Mouse (Mus musculus): ENCODE results near the gene Txnrd2.

Gene Txnrd2

DNA sequence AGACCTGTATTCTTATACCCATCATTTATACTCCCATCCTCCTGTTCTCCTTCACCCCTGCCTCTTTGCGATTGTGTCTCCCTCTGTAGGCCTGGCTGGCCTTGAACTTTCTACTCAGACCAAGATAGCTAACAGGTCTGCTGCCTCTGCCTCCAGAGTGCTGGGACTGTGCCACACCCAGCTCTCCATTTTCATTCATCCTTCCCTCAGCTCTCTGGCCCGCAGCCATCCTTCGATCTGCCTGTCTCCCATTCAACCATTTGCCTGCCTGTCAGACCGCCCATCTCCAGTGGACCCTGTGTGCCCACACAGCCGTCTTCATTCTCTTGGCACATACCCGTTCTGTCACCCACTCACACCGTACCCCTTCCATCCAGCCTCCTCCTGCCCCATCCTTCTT lies 42.0 kb upstream of the Txnrd2 start:
- H3K4me3 ChIP-seq (replicated peaks; ENCODE audit: low read length), result peak overlapping the region; percentile 17; the same call in 1 of the 2 replicates
- no peaks in the 10 kb centered on the region for H3K9me3 ChIP-seq (ENCODE audit: low read length)
- no peaks in the 10 kb centered on the region for H3K27me3 ChIP-seq (ENCODE audit: insufficient read depth, low read length)
- H3K4me1 ChIP-seq (replicated peaks; ENCODE audit: low read depth, low read length), result peaks cover 91% of the 10 kb centered on the region
- TF ChIP-seq NANOG (IDR thresholded peaks at IDR 0.05; ENCODE audit: borderline replicate concordance, low read length), result no peak
- no peak for TF ChIP-seq POU5F1 (IDR thresholded peaks at IDR 0.05; ENCODE audit: borderline replicate concordance, low read length)
- TF ChIP-seq CTCF (conservative IDR thresholded peaks at IDR 0.05; ENCODE audit: low read length), result no peak
- H3K36me3 ChIP-seq (ENCODE audit: insufficient read depth, low read length), result no peaks in the 10 kb centered on the region

DNA sequence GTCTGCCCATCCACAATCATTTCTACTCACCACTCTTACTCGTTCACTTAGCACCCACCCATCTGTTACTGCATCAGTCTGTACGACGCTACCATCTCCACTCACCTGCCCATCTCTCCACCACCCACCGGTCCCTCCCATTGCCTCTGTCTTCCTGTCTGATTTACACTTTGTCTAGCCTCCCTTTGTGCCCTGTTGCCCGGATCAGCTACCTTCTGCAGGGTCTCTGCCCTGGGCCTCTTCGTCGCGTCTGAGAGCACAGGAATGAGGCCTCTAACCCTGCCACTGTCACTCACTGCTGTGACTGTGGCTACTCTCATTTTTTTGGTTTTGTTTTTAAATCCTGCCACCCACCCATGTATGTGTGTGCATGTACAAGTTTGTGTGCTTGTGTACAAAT lies 41.5 kb upstream of the Txnrd2 start:
- Histone ChIP-seq H3K4me3 (replicated peaks; ENCODE audit: low read length) (0 out of 2 replicates have a peak overlapping the region, but pooled peaks have one; percentile 17), H3K4me1 (replicated peaks; ENCODE audit: low read depth, low read length) (peaks cover 96% of the 10 kb centered on the region), H3K27me3 (ENCODE audit: insufficient read depth, low read length) (no peaks in the 10 kb centered on the region), H3K36me3 (ENCODE audit: insufficient read depth, low read length) (no peaks in the 10 kb centered on the region), H3K9me3 (ENCODE audit: low read length) (no peaks in the 10 kb centered on the region)
- no peak for TF ChIP-seq POU5F1 (IDR thresholded peaks at IDR 0.05; ENCODE audit: borderline replicate concordance, low read length)
- no peak for TF ChIP-seq NANOG (IDR thresholded peaks at IDR 0.05; ENCODE audit: borderline replicate concordance, low read length)
- TF ChIP-seq CTCF (conservative IDR thresholded peaks at IDR 0.05; ENCODE audit: low read length), result no peak

DNA sequence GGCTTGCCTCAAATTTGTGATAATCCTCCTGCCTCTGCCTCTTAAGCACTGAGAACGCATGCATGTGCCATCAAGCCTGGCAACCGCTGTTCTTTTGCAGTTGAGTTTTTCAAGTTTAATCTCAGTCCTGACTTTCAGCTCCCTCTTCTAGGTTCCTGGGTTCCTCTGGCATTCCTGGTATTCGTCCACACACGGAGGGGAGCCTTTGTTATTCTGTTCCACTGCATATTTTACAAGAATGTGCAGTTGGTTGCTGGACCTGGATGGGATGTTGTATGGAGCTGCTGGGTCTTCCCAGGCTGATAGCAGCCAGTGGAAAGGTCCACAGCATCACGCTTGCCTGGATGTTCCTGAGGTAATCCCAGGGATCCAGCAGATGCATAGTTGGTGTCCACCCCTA lies 40.8 kb upstream of the Txnrd2 start:
- peaks cover 99% of the 10 kb centered on the region for H3K4me1 ChIP-seq (replicated peaks; ENCODE audit: low read depth, low read length)
- no peaks in the 10 kb centered on the region; the same call in 1 of the 2 replicates for H3K27me3 ChIP-seq (ENCODE audit: insufficient read depth, low read length)
- no peak for TF ChIP-seq POU5F1 (IDR thresholded peaks at IDR 0.05; ENCODE audit: borderline replicate concordance, low read length)
- TF ChIP-seq CTCF (conservative IDR thresholded peaks at IDR 0.05; ENCODE audit: low read length), result no peak
- no peak for TF ChIP-seq NANOG (IDR thresholded peaks at IDR 0.05; ENCODE audit: borderline replicate concordance, low read length)
- H3K9me3 ChIP-seq (ENCODE audit: low read length), result no peaks in the 10 kb centered on the region
- no peak overlapping the region for H3K4me3 ChIP-seq (replicated peaks; ENCODE audit: low read length)
- no peaks in the 10 kb centered on the region for H3K36me3 ChIP-seq (ENCODE audit: insufficient read depth, low read length)

DNA sequence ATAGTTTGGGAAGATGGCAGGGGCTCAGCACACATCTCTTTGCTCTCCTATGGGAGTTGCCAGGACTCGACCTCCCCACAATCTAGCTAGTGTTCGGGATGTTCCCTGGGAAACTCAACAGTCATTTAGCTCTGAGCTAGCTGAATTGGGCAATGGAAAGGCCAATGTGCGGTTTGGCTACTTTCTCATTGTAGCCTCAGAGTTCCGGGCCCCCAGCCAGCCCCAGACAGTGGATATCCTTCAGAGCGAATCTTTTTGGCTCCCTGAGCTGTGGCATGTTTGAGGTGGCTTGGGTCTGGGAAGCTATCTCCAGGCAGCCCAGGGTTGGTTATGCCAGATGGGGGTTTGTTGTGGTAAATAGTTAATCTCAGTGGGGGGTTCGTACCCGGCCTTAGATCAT lies 39.7 kb upstream of the Txnrd2 start:
- no peaks in the 10 kb centered on the region for H3K36me3 ChIP-seq (ENCODE audit: insufficient read depth, low read length)
- H3K27me3 ChIP-seq (ENCODE audit: insufficient read depth, low read length), result no peaks in the 10 kb centered on the region; the same call in 1 of the 2 replicates
- no peak for TF ChIP-seq POU5F1 (IDR thresholded peaks at IDR 0.05; ENCODE audit: borderline replicate concordance, low read length)
- TF ChIP-seq NANOG (IDR thresholded peaks at IDR 0.05; ENCODE audit: borderline replicate concordance, low read length), result no peak
- no peak for TF ChIP-seq CTCF (conservative IDR thresholded peaks at IDR 0.05; ENCODE audit: low read length)
- no peaks in the 10 kb centered on the region for H3K9me3 ChIP-seq (ENCODE audit: low read length)
- H3K4me1 ChIP-seq (replicated peaks; ENCODE audit: low read depth, low read length), result peaks cover 99% of the 10 kb centered on the region
- H3K4me3 ChIP-seq (replicated peaks; ENCODE audit: low read length), result no peak overlapping the region

DNA sequence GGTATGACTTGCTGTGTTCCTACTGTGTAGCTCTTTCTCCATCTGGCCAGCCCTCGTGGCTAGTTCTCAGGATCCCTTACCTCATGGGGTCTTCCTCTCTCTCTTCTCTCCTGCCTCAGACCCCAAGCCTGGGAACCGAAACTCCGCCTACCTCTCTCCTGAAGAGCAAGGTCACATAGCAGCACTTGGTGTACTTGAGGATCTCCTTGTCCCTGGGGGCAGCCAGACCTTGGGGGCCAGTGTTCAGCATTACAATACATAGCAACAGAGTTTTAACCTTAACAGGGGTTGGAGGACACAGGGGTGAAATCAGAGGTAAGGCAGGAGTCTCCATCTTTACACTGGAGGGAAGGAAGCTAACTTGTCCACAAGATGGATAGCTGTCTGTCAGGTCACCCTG lies 39.2 kb upstream of the Txnrd2 start:
- H3K36me3 ChIP-seq (ENCODE audit: insufficient read depth, low read length), result no peaks in the 10 kb centered on the region
- 0 out of 2 replicates have a peak overlapping the region, but pooled peaks have one; percentile 1 for H3K4me3 ChIP-seq (replicated peaks; ENCODE audit: low read length)
- peaks cover 99% of the 10 kb centered on the region for H3K4me1 ChIP-seq (replicated peaks; ENCODE audit: low read depth, low read length)
- H3K27me3 ChIP-seq (ENCODE audit: insufficient read depth, low read length), result no peaks in the 10 kb centered on the region; the same call in 1 of the 2 replicates
- TF ChIP-seq POU5F1 (IDR thresholded peaks at IDR 0.05; ENCODE audit: borderline replicate concordance, low read length) (peak; percentile 57; the same call in 1 of the 2 replicates), CTCF (conservative IDR thresholded peaks at IDR 0.05; ENCODE audit: low read length) (no peak), NANOG (IDR thresholded peaks at IDR 0.05; ENCODE audit: borderline replicate concordance, low read length) (peak; percentile 21; the same call in 1 of the 2 replicates)
- H3K9me3 ChIP-seq (ENCODE audit: low read length), result no peaks in the 10 kb centered on the region

DNA sequence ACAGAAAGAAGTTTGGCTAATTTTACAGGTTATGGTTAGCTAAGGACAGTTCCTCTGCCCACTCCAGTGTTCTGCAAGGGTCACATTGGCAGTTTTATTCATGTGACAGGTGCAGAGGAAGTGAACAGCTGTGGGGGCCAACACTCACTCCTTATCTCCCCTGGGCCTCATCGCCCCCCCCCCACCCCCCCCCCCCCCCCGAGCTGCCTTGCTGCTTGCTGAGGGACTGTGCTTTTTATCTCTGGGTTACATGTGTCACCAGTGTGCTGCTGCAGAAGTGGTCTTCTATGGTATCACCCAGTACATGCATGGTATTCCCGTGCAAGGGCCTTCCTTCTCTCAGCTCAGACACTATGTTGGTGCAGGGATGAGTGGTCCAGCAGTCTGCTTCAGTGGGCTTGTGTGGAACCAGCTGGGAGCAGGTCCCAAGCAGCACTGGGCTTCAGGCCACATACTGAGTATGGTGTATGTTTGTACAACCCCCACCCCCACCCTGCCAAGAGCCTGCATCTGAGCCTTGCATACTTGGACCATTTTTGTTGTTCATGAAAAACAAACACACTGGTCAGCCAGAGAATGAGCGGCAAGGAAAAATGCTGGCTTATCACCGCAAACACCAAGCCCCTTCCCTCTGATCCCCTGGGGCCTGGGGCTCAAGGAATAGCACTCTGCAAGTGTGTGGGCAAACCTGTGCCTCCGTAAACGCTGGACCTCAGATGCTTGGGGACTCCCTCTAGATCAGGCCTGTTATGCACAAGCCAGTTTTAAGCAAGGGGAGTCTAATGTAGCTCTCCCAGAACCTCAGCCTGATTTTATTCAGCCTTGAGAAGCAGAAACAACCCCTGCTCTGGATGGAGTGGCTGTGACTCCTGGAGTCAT lies 38.2 kb upstream of the Txnrd2 start:
- Histone ChIP-seq H3K9me3 (ENCODE audit: low read length) (no peaks in the 10 kb centered on the region), H3K27me3 (ENCODE audit: insufficient read depth, low read length) (no peaks in the 10 kb centered on the region; the same call in 1 of the 2 replicates), H3K36me3 (ENCODE audit: insufficient read depth, low read length) (no peaks in the 10 kb centered on the region), H3K4me3 (replicated peaks; ENCODE audit: low read length) (no peak overlapping the region; the same call in 1 of the 2 replicates), H3K4me1 (replicated peaks; ENCODE audit: low read depth, low read length) (peaks cover 93% of the 10 kb centered on the region)
- TF ChIP-seq POU5F1 (IDR thresholded peaks at IDR 0.05; ENCODE audit: borderline replicate concordance, low read length) (no peak), CTCF (conservative IDR thresholded peaks at IDR 0.05; ENCODE audit: low read length) (no peak)

DNA sequence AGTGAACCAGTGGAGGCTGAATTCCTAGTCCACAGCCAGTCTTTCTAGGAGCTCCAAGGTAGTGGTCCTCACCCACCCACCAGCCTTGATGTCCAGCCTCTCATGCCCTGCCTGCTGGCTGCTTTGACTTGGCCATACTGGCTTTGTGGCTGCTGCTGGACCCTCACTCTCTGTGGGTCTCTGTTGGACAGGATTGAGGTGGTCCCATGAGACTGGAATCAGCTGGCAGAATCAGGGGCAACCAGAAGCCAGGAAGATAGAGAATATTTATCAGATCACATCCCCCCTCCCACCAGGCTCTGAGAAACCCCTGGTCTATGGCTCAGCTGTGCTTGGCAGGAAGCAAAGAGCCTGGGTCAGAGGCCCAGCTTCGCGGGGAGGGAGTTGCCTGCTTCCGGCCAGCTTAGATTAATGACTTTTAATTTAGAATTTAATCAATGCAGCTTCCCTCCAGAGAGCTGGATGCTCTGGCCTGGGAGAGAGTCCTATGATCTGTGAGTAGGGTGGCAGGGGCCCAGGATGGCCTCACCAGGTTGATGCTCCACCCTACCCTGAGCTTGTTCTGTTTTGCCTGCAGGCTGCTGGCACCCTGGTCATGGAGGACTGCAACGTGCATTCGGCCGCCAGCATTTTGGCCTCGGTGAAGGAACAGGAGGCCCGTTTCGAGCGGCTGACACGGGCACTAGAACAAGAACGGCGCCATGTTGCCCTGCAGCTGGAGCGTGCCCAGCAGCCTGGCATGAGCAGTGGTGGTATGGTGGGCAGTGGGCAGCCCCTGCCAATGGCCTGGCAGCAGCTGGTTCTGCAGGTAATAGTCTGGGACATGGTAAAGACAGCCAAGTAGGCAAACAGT lies 37.4 kb upstream of the Txnrd2 start:
- no peaks in the 10 kb centered on the region for H3K9me3 ChIP-seq (ENCODE audit: low read length)
- no peak overlapping the region; the same call in 1 of the 2 replicates for H3K4me3 ChIP-seq (replicated peaks; ENCODE audit: low read length)
- no peaks in the 10 kb centered on the region; the same call in 1 of the 2 replicates for H3K27me3 ChIP-seq (ENCODE audit: insufficient read depth, low read length)
- TF ChIP-seq NANOG (IDR thresholded peaks at IDR 0.05; ENCODE audit: borderline replicate concordance, low read length) (no peak), CTCF (conservative IDR thresholded peaks at IDR 0.05; ENCODE audit: low read length) (no peak), POU5F1 (IDR thresholded peaks at IDR 0.05; ENCODE audit: borderline replicate concordance, low read length) (no peak)
- peaks cover 93% of the 10 kb centered on the region for H3K4me1 ChIP-seq (replicated peaks; ENCODE audit: low read depth, low read length)
- no peaks in the 10 kb centered on the region for H3K36me3 ChIP-seq (ENCODE audit: insufficient read depth, low read length)

DNA sequence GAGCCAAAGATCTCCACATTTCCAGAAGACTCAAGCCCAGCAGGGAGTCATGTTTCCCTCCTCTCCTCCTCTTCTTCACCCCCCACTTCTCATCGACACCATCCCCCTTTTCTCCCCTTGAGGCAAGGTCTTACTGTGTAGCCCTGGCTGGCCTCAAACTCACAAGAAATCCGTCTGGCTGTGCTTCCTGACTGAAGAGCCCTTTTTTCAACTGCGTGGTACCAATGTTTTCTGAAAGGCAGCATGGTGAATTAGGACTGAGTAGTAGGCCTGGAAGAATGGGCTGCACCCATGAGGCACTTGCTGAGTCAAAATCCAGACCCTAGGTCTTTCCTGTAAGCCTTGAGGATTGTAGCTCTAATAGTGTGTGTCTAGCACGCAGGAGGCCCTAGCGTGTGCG lies 35.8 kb upstream of the Txnrd2 start:
- no peak overlapping the region for H3K4me3 ChIP-seq (replicated peaks; ENCODE audit: low read length)
- no peaks in the 10 kb centered on the region for H3K9me3 ChIP-seq (ENCODE audit: low read length)
- TF ChIP-seq NANOG (IDR thresholded peaks at IDR 0.05; ENCODE audit: borderline replicate concordance, low read length) (no peak), POU5F1 (IDR thresholded peaks at IDR 0.05; ENCODE audit: borderline replicate concordance, low read length) (no peak), CTCF (conservative IDR thresholded peaks at IDR 0.05; ENCODE audit: low read length) (no peak)
- no peaks in the 10 kb centered on the region; the same call in 1 of the 2 replicates for H3K27me3 ChIP-seq (ENCODE audit: insufficient read depth, low read length)
- peaks cover 91% of the 10 kb centered on the region for H3K4me1 ChIP-seq (replicated peaks; ENCODE audit: low read depth, low read length)
- H3K36me3 ChIP-seq (ENCODE audit: insufficient read depth, low read length), result no peaks in the 10 kb centered on the region
